Mouse (Mus musculus) right cerebral cortex, postnatal 36 days (tissue): Measurements from ENCODE around the gene Thtpa.
A peak's percentile ranks its signal among the peaks of the same experiment; 100 is the strongest.

Experiments
- DNase-seq, 2 experiments: peaks; one replicate each; pipeline ENCODE4 v3.0.0; 2022; ENCODE audit warnings: low spot score in 2 of 2, mixed read lengths in 1 of 2

The Thtpa gene

GRCm38 (mm10) chr14:55077481-55078365 lies 16.9 kb upstream of the Thtpa start:
- no peak for DNase-seq

- no peak for DNase-seq
Observed at GRCm38 (mm10) chr14:55078366-55078989, 16.1 kb upstream of the Thtpa start.

- no peak for DNase-seq
Observed at GRCm38 (mm10) chr14:55079214-55079970, 15.2 kb upstream of the Thtpa start.

GRCm38 (mm10) chr14:55081105-55081504 lies 13.5 kb upstream of the Thtpa start:
- DNase-seq: no peak

- DNase-seq: no peak
Observed at GRCm38 (mm10) chr14:55083481-55083880, 11.1 kb upstream of the Thtpa start.

GRCm38 (mm10) chr14:55085324-55086008 lies 9.1 kb upstream of the Thtpa start:
- no peak for DNase-seq

GRCm38 (mm10) chr14:55086009-55086514 lies 8.5 kb upstream of the Thtpa start:
- DNase-seq: no peak

- DNase-seq: peak in 1 of 2 experiments; percentile 75
Observed at GRCm38 (mm10) chr14:55089199-55089947, 5.2 kb upstream of the Thtpa start.

GRCm38 (mm10) chr14:55091209-55091865 lies 3.2 kb upstream of the Thtpa start:
- DNase-seq: no peak

GRCm38 (mm10) chr14:55092011-55092577 lies 2.5 kb upstream of the Thtpa start, which contains the start of gene Zfhx2:
Gene Zfhx2 (minus strand): TSS chr14:55092324.
- peak; percentile 93 to 95 for DNase-seq

GRCm38 (mm10) chr14:55093927-55094326 lies 657 bp upstream of the Thtpa start:
- no peak for DNase-seq

- no peak for DNase-seq
Observed at GRCm38 (mm10) chr14:55095263-55095662, 679 bp downstream of the Thtpa start.

- no peak for DNase-seq
Observed at GRCm38 (mm10) chr14:55095671-55096070, 1.1 kb downstream of the Thtpa start.

- no peak for DNase-seq
Observed at GRCm38 (mm10) chr14:55096573-55097087, 2.0 kb downstream of the Thtpa start.

- no peak for DNase-seq
Observed at GRCm38 (mm10) chr14:55097646-55098045, 3.1 kb downstream of the Thtpa start.

GRCm38 (mm10) chr14:55098067-55098466 lies 3.5 kb downstream of the Thtpa start:
- no peak for DNase-seq

- no peak for DNase-seq
Observed at GRCm38 (mm10) chr14:55101592-55101991, 7.0 kb downstream of the Thtpa start.

- DNase-seq: no peak
Observed at GRCm38 (mm10) chr14:55102253-55102785, 7.7 kb downstream of the Thtpa start.

- no peak for DNase-seq
Observed at GRCm38 (mm10) chr14:55104365-55104764, 9.8 kb downstream of the Thtpa start.
